Mouse (Mus musculus) neural tube, embryonic 14.5 days (tissue): ENCODE measurements around the gene Ablim2. TPM values are rescaled to one million over a fixed set of nuclear protein-coding genes. Genes with fewer than 3 reads are reported as not detected.

ENCODE experiments used
- ATAC-seq: fragments of 200-750 bp; cut with Nextera tagmentation; 2 replicates; pipeline ENCODE4 v1.8.0; 2017; ENCODE audit warnings: low read depth, mild to moderate bottlenecking, moderate TSS enrichment, moderate library complexity
- H3K27ac ChIP-seq: fragments of 300-500 bp; sonication (generic); 2 replicates; pipeline ENCODE4 v1.5.1; 2014; ENCODE audit warnings: low read depth, mild to moderate bottlenecking, control low read depth, low read length, moderate library complexity, mixed read lengths
- H3K27me3 ChIP-seq: fragments of 300-500 bp; sonication (generic); 2 replicates; pipeline ENCODE4 v1.6.1; 2014; ENCODE audit warnings: low read length; ENCODE audit not compliant: control insufficient read depth, insufficient read depth
- H3K36me3 ChIP-seq: fragments of 300-500 bp; sonication (generic); 2 replicates; pipeline ENCODE4 v1.6.1; 2014; ENCODE audit warnings: low read length, mixed read lengths; ENCODE audit not compliant: control insufficient read depth, insufficient read depth
- H3K4me1 ChIP-seq: fragments of 300-500 bp; sonication (generic); 2 replicates; pipeline ENCODE4 v1.6.1; 2014; ENCODE audit warnings: low read length; ENCODE audit not compliant: control insufficient read depth, insufficient read depth
- H3K4me2 ChIP-seq: fragments of 300-500 bp; sonication (generic); 2 replicates; pipeline ENCODE4 v1.6.1; 2014; ENCODE audit warnings: mild to moderate bottlenecking, low read depth, low read length, control low read depth
- H3K4me3 ChIP-seq: fragments of 300-500 bp; sonication (generic); 2 replicates; pipeline ENCODE4 v1.5.1; 2014; ENCODE audit warnings: low read depth, low read length, control low read depth, mixed read lengths
- H3K9ac ChIP-seq: fragments of 300-500 bp; sonication (generic); replicated peaks from 2 replicates; pipeline ENCODE4 v1.6.1; 2014; ENCODE audit warnings: low read depth, mild to moderate bottlenecking, control low read depth, low read length, mixed read lengths
- H3K9me3 ChIP-seq: fragments of 300-500 bp; sonication (generic); 2 replicates; pipeline ENCODE4 v1.6.1; 2016; ENCODE audit warnings: low read length; ENCODE audit not compliant: control insufficient read depth
- WGBS: fragments of 180-500 bp; shearing (Covaris S2); extraction: QIAGEN DNeasy Blood & Tissue Kit; methylation state at CpG from one replicate; pipeline ENCODE4 v1.1.7; 2014; 5-methylcytosine and 5-hydroxymethylcytosine counted together
- polyA plus RNA-seq: library from polyadenylated mRNA; unstranded; fragments of >200 nt; fragmentation: Nextera tagmentation; extraction: Ambion mirVana; gene quantifications from 2 replicates; pipeline ENCODE4 v1.2.1, GENCODE M21; 2014

The Ablim2 gene
- polyA plus RNA-seq, 1 experiment from 2014 or later = 26.1 TPM

DNA sequence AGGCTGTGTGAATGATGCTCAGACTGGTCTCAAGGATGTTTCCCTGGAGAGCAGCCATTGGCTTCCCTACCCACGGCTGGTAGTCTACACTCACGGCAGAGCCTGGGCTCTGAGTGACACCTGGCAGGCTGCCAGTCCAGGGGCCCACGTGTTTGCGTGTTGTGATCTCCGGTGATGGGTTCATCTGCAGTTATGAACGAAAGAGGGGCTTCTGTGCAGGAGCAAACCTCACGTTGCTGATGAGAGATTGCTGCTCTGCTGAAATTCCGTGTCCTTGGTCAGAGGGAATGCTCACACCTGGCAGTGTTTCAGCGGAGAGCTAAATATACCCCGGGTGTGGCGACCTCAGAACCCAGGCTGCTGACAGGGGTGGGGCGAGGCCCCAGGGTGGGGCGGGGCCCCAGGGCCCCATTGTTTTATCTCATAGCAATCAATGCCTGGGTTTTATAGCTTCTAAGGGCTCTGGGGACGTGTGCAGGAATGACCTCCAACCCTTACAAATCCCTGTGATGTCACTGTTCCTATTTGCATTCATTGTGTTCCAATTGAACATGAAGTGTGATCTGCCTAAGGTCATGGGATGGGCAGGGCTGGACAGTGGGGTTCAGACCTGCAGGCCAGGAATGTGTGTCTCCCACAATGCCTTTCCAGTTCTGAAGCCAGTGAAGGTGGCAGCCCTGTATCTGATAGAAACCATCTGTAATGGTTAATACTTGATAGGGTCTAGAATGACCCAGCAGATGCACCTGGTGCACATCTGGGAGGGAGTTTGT lies 13.4 kb downstream of the Ablim2 start:
- H3K4me1 ChIP-seq = peaks cover 10% of the 10 kb centered on the region; the same call in 1 of the 2 replicates
- H3K27ac ChIP-seq = no peak overlapping the region
- no peaks in the 10 kb centered on the region for H3K36me3 ChIP-seq
- ATAC-seq = no peak
- 48% methylated on average over 14 of the region's 14 CpGs for WGBS
- no peaks in the 10 kb centered on the region for H3K9me3 ChIP-seq
- no peak overlapping the region for H3K4me3 ChIP-seq
- no peaks in the 10 kb centered on the region for H3K27me3 ChIP-seq
- no peak overlapping the region for H3K9ac ChIP-seq
- H3K4me2 ChIP-seq = no peak overlapping the region

DNA sequence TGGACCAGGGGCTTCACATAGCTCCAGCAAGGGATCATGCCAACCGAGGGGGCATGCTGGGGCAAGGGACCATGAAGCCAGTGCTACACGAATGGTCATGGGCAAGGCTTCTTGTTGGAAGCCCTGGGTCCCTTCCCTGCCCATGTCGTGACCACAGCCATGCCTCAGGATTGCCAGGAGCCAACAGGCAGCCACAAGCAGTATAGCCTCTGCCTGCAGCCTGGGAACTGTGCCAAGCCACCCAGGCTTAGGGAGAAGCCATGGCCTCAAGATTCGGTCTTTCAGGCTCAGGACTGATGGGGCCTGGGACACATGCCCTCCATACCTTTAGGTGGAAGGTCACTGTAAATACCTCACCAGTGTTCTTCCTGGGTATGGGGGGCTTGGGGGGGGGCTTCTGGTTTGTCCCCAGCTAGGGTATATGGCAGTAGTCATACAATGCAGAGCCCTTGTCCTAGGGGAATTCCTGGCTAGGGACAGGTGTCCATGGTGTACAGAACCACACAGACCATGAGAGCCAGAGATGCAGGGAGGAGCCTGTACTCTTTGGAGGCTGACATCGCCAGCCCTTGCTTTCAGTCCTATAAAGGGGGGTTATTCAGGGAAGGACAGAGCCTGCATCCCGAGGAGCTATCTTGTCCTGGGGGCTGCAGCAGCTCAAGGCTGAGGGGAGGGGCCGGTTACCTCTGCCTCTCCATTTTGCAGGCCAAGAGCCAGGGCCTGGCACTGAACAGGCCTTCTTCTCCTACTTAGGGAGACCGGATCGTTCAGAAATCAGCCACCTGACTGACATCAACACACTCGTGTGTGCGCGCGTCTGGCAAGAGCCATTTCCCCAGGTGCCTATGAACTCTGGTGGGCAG lies 15.8 kb downstream of the Ablim2 start:
- Histone ChIP-seq H3K27me3 (no peaks in the 10 kb centered on the region), H3K9ac (no peak overlapping the region; the same call in 1 of the 2 replicates), H3K36me3 (no peaks in the 10 kb centered on the region), H3K27ac (no peak overlapping the region), H3K4me1 (peaks cover 10% of the 10 kb centered on the region; the same call in 1 of the 2 replicates), H3K9me3 (no peaks in the 10 kb centered on the region), H3K4me3 (no peak overlapping the region), H3K4me2 (no peak overlapping the region)
- 45% methylated on average over 13 of the region's 13 CpGs for WGBS
- ATAC-seq = peak; percentile 39; the same call in 1 of the 2 replicates

- WGBS = 12% methylated on average over 6 of the region's 6 CpGs
- Histone ChIP-seq H3K27ac (no peak overlapping the region), H3K4me1 (peaks cover 10% of the 10 kb centered on the region; the same call in 1 of the 2 replicates), H3K27me3 (no peaks in the 10 kb centered on the region), H3K9ac (no peak overlapping the region), H3K36me3 (no peaks in the 10 kb centered on the region), H3K9me3 (no peaks in the 10 kb centered on the region), H3K4me2 (no peak overlapping the region), H3K4me3 (no peak overlapping the region)
- ATAC-seq = peak; percentile 36; the same call in 1 of the 2 replicates
Measured at GRCm38 (mm10) chr5:35774137-35774424, 16.4 kb downstream of the Ablim2 start.

DNA sequence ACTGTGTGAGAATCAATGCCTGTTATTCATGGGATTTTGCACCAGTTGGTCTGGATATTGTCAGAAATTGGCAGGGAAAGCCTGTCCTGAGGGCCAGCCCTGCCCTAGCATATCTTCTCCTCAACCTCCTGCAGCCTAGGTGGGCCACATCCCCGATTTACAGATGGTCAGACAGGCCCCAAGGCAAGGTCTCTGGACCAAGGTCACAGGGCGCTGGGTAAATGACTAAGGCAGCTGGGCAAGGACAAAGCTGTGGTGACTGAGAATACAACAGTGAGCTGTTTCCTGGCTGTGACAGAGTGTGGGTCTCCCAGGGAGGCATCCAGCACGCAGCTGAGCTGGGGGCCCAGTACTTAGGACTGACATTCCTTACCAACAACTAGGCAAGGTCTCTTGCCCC lies 23.4 kb downstream of the Ablim2 start:
- H3K9ac ChIP-seq = no peak overlapping the region
- no peak overlapping the region for H3K27ac ChIP-seq
- no peaks in the 10 kb centered on the region for H3K36me3 ChIP-seq
- H3K9me3 ChIP-seq = no peaks in the 10 kb centered on the region
- H3K4me2 ChIP-seq = no peak overlapping the region
- ATAC-seq = no peak
- no peak overlapping the region for H3K4me3 ChIP-seq
- H3K27me3 ChIP-seq = no peaks in the 10 kb centered on the region
- H3K4me1 ChIP-seq = no peaks in the 10 kb centered on the region
- 76% methylated on average over 3 of the region's 3 CpGs for WGBS

DNA sequence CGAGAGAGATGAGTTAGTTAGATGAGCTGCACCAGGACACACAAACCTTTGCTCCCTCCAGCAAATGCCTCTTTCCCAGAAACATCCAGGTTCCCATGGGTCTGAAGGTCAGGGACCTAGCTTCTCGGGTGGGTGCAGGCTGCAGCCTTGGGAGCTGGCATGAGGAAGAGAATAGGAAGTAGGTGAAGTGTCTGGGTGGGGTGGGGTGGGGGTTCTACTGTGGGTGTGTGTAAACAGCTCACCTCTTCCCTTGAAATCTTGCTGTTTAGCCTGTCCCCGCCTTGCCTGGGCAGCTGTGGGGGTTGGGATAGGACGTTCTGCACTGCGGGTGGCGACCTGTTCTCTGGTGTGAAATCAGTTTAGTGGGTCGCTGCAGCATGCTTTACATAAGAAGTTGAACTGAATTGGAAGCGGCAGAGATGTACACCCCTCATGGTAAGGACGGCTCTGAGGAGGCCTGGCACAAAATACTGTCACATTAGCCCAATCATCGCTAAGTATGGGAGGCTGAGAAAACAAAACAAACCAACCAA lies 25.0 kb downstream of the Ablim2 start:
- Histone ChIP-seq H3K27ac (no peak overlapping the region), H3K27me3 (no peaks in the 10 kb centered on the region), H3K4me3 (no peak overlapping the region), H3K4me2 (no peak overlapping the region), H3K36me3 (no peaks in the 10 kb centered on the region), H3K4me1 (no peaks in the 10 kb centered on the region), H3K9ac (no peak overlapping the region), H3K9me3 (no peaks in the 10 kb centered on the region)
- 65% methylated on average over 10 of the region's 10 CpGs for WGBS
- no peak for ATAC-seq

DNA sequence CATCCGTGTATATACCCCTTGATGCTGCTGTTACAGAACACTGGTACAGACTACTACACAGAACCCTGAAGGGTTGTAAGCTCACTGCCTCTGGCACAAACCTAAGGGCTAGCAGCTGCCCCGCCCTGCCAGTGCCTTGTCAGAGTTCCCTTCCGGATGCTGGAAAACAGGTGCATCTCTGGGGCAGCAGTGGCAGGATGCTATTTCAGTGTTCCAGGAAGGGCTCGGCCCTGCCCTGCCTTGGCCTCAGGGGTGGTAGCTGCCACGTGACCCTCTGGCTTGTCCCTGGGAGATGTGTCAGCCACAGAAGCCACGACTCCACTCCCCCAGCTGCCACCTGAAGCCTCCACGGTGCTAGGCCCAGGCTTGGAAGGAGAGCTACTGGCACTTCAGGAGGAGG lies 28.2 kb downstream of the Ablim2 start:
- Histone ChIP-seq H3K9ac (no peak overlapping the region), H3K9me3 (no peaks in the 10 kb centered on the region), H3K4me2 (no peak overlapping the region), H3K4me3 (no peak overlapping the region), H3K36me3 (no peaks in the 10 kb centered on the region), H3K27me3 (no peaks in the 10 kb centered on the region), H3K4me1 (no peaks in the 10 kb centered on the region), H3K27ac (no peak overlapping the region)
- no peak for ATAC-seq
- 67% methylated on average over 7 of the region's 7 CpGs for WGBS

GRCm38 (mm10) chr5:35787847-35788246 lies 30.2 kb downstream of the Ablim2 start:
- Histone ChIP-seq H3K4me1 (no peaks in the 10 kb centered on the region), H3K4me2 (no peak overlapping the region), H3K4me3 (no peak overlapping the region), H3K27ac (no peak overlapping the region), H3K36me3 (no peaks in the 10 kb centered on the region), H3K9ac (no peak overlapping the region), H3K9me3 (no peaks in the 10 kb centered on the region), H3K27me3 (no peaks in the 10 kb centered on the region)
- no peak for ATAC-seq
- 90% methylated on average over 12 of the region's 12 CpGs for WGBS

GRCm38 (mm10) chr5:35788719-35789118 lies 31.0 kb downstream of the Ablim2 start:
- H3K27me3 ChIP-seq = no peaks in the 10 kb centered on the region
- no peaks in the 10 kb centered on the region for H3K9me3 ChIP-seq
- H3K4me1 ChIP-seq = no peaks in the 10 kb centered on the region
- H3K4me3 ChIP-seq = no peak overlapping the region
- 82% methylated on average over 6 of the region's 6 CpGs for WGBS
- no peak for ATAC-seq
- no peak overlapping the region for H3K27ac ChIP-seq
- no peak overlapping the region for H3K9ac ChIP-seq
- no peak overlapping the region for H3K4me2 ChIP-seq
- H3K36me3 ChIP-seq = no peaks in the 10 kb centered on the region

DNA sequence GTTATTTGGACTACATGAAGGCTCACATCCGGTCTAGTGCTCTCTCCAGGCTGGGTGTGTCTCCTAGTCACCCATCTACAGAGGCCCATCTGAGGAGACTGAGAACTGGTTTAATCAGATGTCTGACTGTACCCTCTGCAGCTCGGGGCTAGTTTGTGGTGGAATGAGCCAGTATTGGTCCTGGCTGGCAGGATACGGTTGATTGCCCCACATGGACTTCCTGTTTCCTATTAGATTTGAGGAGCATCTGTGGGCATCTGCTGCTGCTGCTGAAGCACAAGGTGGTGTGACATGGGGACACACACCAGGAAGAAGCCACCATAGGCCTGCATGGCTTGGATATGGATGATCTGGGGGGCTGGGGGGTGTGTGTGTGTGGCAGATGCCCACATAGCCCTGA lies 32.0 kb downstream of the Ablim2 start:
- no peak overlapping the region for H3K4me2 ChIP-seq
- no peaks in the 10 kb centered on the region for H3K4me1 ChIP-seq
- H3K27ac ChIP-seq = no peak overlapping the region
- WGBS = 80% methylated on average over 3 of the region's 3 CpGs
- ATAC-seq = no peak
- H3K9me3 ChIP-seq = no peaks in the 10 kb centered on the region
- H3K36me3 ChIP-seq = no peaks in the 10 kb centered on the region
- H3K9ac ChIP-seq = no peak overlapping the region
- no peak overlapping the region for H3K4me3 ChIP-seq
- H3K27me3 ChIP-seq = no peaks in the 10 kb centered on the region
